Mouse (Mus musculus): Measurements from ENCODE around the gene Nars2. TPM values are rescaled to one million over a fixed set of nuclear protein-coding genes. Genes with fewer than 3 reads are reported as not detected.
A peak's percentile ranks its signal among the peaks of the same experiment; 100 is the strongest.

Gene Nars2
- total RNA-seq, 2 experiments from 2014 or later, result 19.6 to 20.3 TPM

- DNase-seq (ENCODE audit: low spot score), result no peak
- intact Hi-C loops (cut with DNase I), result no loop called here
These were observed 15.9 kb downstream of the Nars2 start for GRCm38 (mm10) chr7:96967188-96967587.

- intact Hi-C loops (cut with DNase I), result loop anchor here (2.0 to 10.0 kb wide), 2 partner anchors 114 to 514 kb away; partner anchors contain the start of gene Ints4
- DNase-seq (ENCODE audit: low spot score), result no peak
These were observed 19.1 kb downstream of the Nars2 start for GRCm38 (mm10) chr7:96970359-96970758.

- intact Hi-C loops (cut with DNase I), result loop anchor here (2.0 to 10.0 kb wide), 2 partner anchors 113 to 513 kb away; partner anchors contain the start of gene Ints4
- DNase-seq (ENCODE audit: low spot score), result no peak
These were observed 20.0 kb downstream of the Nars2 start for GRCm38 (mm10) chr7:96971027-96971996.

GRCm38 (mm10) chr7:96972138-96972904 lies 21.0 kb downstream of the Nars2 start:
- intact Hi-C loops (cut with DNase I), result loop anchor here (10.0 kb wide), 1 partner anchor 512 kb away; the partner anchor contains the start of gene Ints4
- DNase-seq (ENCODE audit: low spot score), result no peak

GRCm38 (mm10) chr7:96975914-96976313 lies 24.6 kb downstream of the Nars2 start:
- DNase-seq (ENCODE audit: low spot score), result no peak
- intact Hi-C loops (cut with DNase I), result loop anchor here (10.0 kb wide), 1 partner anchor 509 kb away; the partner anchor contains the start of gene Ints4

- DNase-seq (ENCODE audit: low spot score), result no peak
- intact Hi-C loops (cut with DNase I), result loop anchor here (10.0 kb wide), 1 partner anchor 508 kb away; the partner anchor contains the start of gene Ints4
These were observed 25.9 kb downstream of the Nars2 start for GRCm38 (mm10) chr7:96977209-96977608.

- no peak for DNase-seq (ENCODE audit: low spot score)
- intact Hi-C loops (cut with DNase I), result loop anchor here (5.0 to 10.0 kb wide), 2 partner anchors 36 to 223 kb away; no protein-coding TSS in a partner anchor
These were observed 30.1 kb downstream of the Nars2 start for GRCm38 (mm10) chr7:96981366-96981765.

GRCm38 (mm10) chr7:96983660-96984347 lies 32.5 kb downstream of the Nars2 start:
- intact Hi-C loops (cut with DNase I), result loop anchor here (5.0 to 10.0 kb wide), 2 partner anchors 33 to 221 kb away; no protein-coding TSS in a partner anchor

GRCm38 (mm10) chr7:96985798-96986197 lies 34.5 kb downstream of the Nars2 start:
- DNase-seq (ENCODE audit: low spot score), result peak; percentile 40
- intact Hi-C loops (cut with DNase I), result loop anchor here (5.0 to 10.0 kb wide), 2 partner anchors 97 to 219 kb away; partner anchors contain the start of gene Gab2

More at GRCm38 (mm10) chr7:96983660-96984347, 32.5 kb downstream of the Nars2 start:
- no peak for DNase-seq (ENCODE audit: low spot score)

GRCm38 (mm10) chr7:96986795-96987445 lies 35.6 kb downstream of the Nars2 start:
- intact Hi-C loops (cut with DNase I), result loop anchor here (5.0 to 10.0 kb wide), 2 partner anchors 95 to 218 kb away; partner anchors contain the start of gene Gab2
- no peak for DNase-seq (ENCODE audit: low spot score)

- intact Hi-C loops (cut with DNase I), result loop anchor here (5.0 to 10.0 kb wide), 2 partner anchors 95 to 217 kb away; partner anchors contain the start of gene Gab2
- DNase-seq (ENCODE audit: low spot score), result no peak
These were observed 36.4 kb downstream of the Nars2 start for GRCm38 (mm10) chr7:96987676-96988075.

- intact Hi-C loops (cut with DNase I), result no loop called here
- no peak for DNase-seq (ENCODE audit: low spot score)
These were observed 61.7 kb downstream of the Nars2 start for GRCm38 (mm10) chr7:97012956-97013355.

- intact Hi-C loops (cut with DNase I), result loop anchor here (5.0 kb wide), 1 partner anchor 36 kb away; no protein-coding TSS in a partner anchor
- no peak for DNase-seq (ENCODE audit: low spot score)
These were observed 66.7 kb downstream of the Nars2 start for GRCm38 (mm10) chr7:97018005-97018404.

- no peak for DNase-seq (ENCODE audit: low spot score)
- intact Hi-C loops (cut with DNase I), result loop anchor here (5.0 kb wide), 1 partner anchor 36 kb away; no protein-coding TSS in a partner anchor
These were observed 67.1 kb downstream of the Nars2 start for GRCm38 (mm10) chr7:97018418-97018817.

- no peak for DNase-seq (ENCODE audit: low spot score)
- intact Hi-C loops (cut with DNase I), result loop anchor here (5.0 kb wide), 1 partner anchor 37 kb away; no protein-coding TSS in a partner anchor
These were observed 68.0 kb downstream of the Nars2 start for GRCm38 (mm10) chr7:97019303-97019702.

- intact Hi-C loops (cut with DNase I), result no loop called here
- DNase-seq (ENCODE audit: low spot score), result no peak
These were observed 75.6 kb downstream of the Nars2 start for GRCm38 (mm10) chr7:97026772-97027358.

GRCm38 (mm10) chr7:97029151-97029550 lies 77.8 kb downstream of the Nars2 start:
- intact Hi-C loops (cut with DNase I), result no loop called here
- no peak for DNase-seq (ENCODE audit: low spot score)

- intact Hi-C loops (cut with DNase I), result no loop called here
These were observed 81.1 kb downstream of the Nars2 start for GRCm38 (mm10) chr7:97032412-97032811.

More at GRCm38 (mm10) chr7:97032412-97032811, 81.1 kb downstream of the Nars2 start:
- DNase-seq (ENCODE audit: low spot score), result no peak
